Mouse (Mus musculus): ENCODE measurements around the gene Zfp239.
A peak's percentile ranks its signal among the peaks of the same experiment; 100 is the strongest.

Zfp239 gene

GRCm38 (mm10) chr6:117907979-117908355 is 46.1 kb downstream of the Zfp239 start:
- DNase-seq = no peak

- no peak for DNase-seq
Measured at GRCm38 (mm10) chr6:117908424-117908900, 46.6 kb downstream of the Zfp239 start.

GRCm38 (mm10) chr6:117910120-117910661 is 48.3 kb downstream of the Zfp239 start:
- DNase-seq = no peak

- DNase-seq = no peak
Measured at GRCm38 (mm10) chr6:117914541-117914940, 52.6 kb downstream of the Zfp239 start.

GRCm38 (mm10) chr6:117916205-117916736 is 54.4 kb downstream of the Zfp239 start:
- DNase-seq = no peak

GRCm38 (mm10) chr6:117916737-117917426 is 55.0 kb downstream of the Zfp239 start:
- peak; percentile 89 to 92 for DNase-seq

- DNase-seq = peak; percentile 82
Measured at GRCm38 (mm10) chr6:117917576-117917975, 55.7 kb downstream of the Zfp239 start.

- DNase-seq = no peak
Measured at GRCm38 (mm10) chr6:117918043-117918442, 56.1 kb downstream of the Zfp239 start.

- DNase-seq = peak in 1 of 2 experiments; percentile 58
Measured at GRCm38 (mm10) chr6:117920659-117921640, 59.0 kb downstream of the Zfp239 start.

GRCm38 (mm10) chr6:117922041-117922440 is 60.1 kb downstream of the Zfp239 start:
- no peak for DNase-seq
